Mouse (Mus musculus): Measurements from ENCODE around the gene Mfsd4b1. TPM values are rescaled to one million over a fixed set of nuclear protein-coding genes. Genes with fewer than 3 reads are reported as not detected.

Mfsd4b1 gene
- 0.06 and 0.09 TPM in 2 replicates for polyA plus RNA-seq (2015; fragmentation: Nextera tagmentation; extraction: Ambion mirVana)

GRCm38 (mm10) chr10:40024554-40025428 lies at the start of gene Mfsd4b1:
Gene Mfsd4b1 (minus strand): TSS chr10:40025268.
- Histone ChIP-seq H3K27ac (no peak within 1 kb of the TSS), H3K9me3 (no peaks in the 10 kb centered on the region), H3K27me3 (replicated peaks) (no peaks in the 10 kb centered on the region), H3K4me2 (peak within 1 kb of the TSS; percentile 97), H3K9ac (peak within 1 kb of the TSS; percentile 23; the same call in 1 of the 2 replicates), H3K4me3 (replicated peaks) (peak within 1 kb of the TSS; percentile 63), H3K4me1 (peaks cover 3% of the 10 kb centered on the region; the same call in 1 of the 2 replicates), H3K36me3 (no peaks in the 10 kb centered on the region)
- under 1% methylated on average over 46 of the region's 46 CpGs for WGBS
- peak; percentile 87 for ATAC-seq (ENCODE audit: insufficient read depth, low FRiP score, low read depth)

- H3K4me2 ChIP-seq = no peak overlapping the region
- no peaks in the 10 kb centered on the region for H3K27me3 ChIP-seq (replicated peaks)
- H3K27ac ChIP-seq = no peak overlapping the region
- H3K36me3 ChIP-seq = no peaks in the 10 kb centered on the region
- no peak overlapping the region for H3K4me3 ChIP-seq (replicated peaks)
- H3K9me3 ChIP-seq = no peaks in the 10 kb centered on the region
- ATAC-seq (ENCODE audit: insufficient read depth, low FRiP score, low read depth) = no peak
- H3K9ac ChIP-seq = no peak overlapping the region
- WGBS = 53% methylated on average over 6 of the region's 6 CpGs
- no peaks in the 10 kb centered on the region for H3K4me1 ChIP-seq
Observed at GRCm38 (mm10) chr10:40073608-40074007, 48.5 kb upstream of the Mfsd4b1 start.

DNA sequence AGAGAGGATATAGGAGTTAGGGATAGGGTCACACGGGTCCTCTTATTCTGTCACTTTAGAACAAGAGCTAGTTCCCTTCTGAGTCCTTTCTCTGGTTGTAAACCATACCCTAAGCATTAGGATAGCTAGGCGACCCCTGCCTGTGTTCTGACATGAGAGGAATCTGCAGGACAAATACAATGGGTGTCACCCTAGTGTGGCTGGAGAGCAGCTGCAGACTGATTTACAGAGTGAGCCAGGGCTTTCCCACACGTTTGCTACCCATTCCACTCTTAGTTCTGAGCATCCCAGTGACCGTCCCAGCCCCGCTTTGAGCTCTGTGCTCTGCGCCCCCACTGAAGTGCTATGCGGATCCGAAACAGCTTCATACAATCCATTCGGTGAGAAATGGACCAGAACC lies 45.6 kb upstream of the Mfsd4b1 start:
- ATAC-seq (ENCODE audit: insufficient read depth, low FRiP score, low read depth) = no peak
- WGBS = 75% methylated on average over 9 of the region's 9 CpGs
- H3K4me1 ChIP-seq = no peaks in the 10 kb centered on the region
- no peaks in the 10 kb centered on the region for H3K9me3 ChIP-seq
- no peak overlapping the region for H3K4me3 ChIP-seq (replicated peaks)
- no peaks in the 10 kb centered on the region for H3K27me3 ChIP-seq (replicated peaks)
- H3K36me3 ChIP-seq = no peaks in the 10 kb centered on the region
- H3K9ac ChIP-seq = no peak overlapping the region
- no peak overlapping the region for H3K27ac ChIP-seq
- H3K4me2 ChIP-seq = no peak overlapping the region

GRCm38 (mm10) chr10:40069270-40069669 lies 44.2 kb upstream of the Mfsd4b1 start:
- Histone ChIP-seq H3K36me3 (no peaks in the 10 kb centered on the region), H3K4me2 (no peak overlapping the region), H3K27me3 (replicated peaks) (no peaks in the 10 kb centered on the region), H3K4me1 (no peaks in the 10 kb centered on the region), H3K27ac (peak overlapping the region; percentile 31; the same call in 1 of the 2 replicates), H3K9me3 (no peaks in the 10 kb centered on the region), H3K9ac (no peak overlapping the region), H3K4me3 (replicated peaks) (no peak overlapping the region)
- WGBS = 39% methylated on average over 4 of the region's 4 CpGs
- no peak; the same call in 1 of the 2 replicates for ATAC-seq (ENCODE audit: insufficient read depth, low FRiP score, low read depth)

DNA sequence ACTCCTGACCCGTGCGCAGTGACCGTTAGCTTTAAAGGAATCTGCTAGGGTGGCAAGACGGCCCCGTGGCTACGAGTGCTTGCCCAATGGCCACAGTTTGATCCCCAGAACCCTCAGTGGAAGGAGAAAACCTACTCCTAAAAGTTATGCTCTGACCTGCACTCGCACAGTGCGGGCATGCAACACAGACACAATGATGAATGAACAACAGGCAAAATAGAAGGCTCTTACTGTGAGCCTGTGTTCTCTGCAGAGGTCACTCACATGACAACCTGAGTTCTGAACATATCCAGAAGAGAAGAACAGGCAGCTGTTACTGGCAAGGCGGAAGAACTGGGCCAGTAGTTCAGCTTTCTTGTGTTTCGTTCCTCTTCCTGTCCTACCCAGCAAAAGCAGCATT lies 43.5 kb upstream of the Mfsd4b1 start:
- H3K9me3 ChIP-seq = no peaks in the 10 kb centered on the region
- no peak overlapping the region for H3K4me3 ChIP-seq (replicated peaks)
- no peak overlapping the region for H3K9ac ChIP-seq
- 57% methylated on average over 10 of the region's 10 CpGs for WGBS
- ATAC-seq (ENCODE audit: insufficient read depth, low FRiP score, low read depth) = no peak
- H3K27ac ChIP-seq = peak overlapping the region; percentile 31; the same call in 1 of the 2 replicates
- no peaks in the 10 kb centered on the region for H3K36me3 ChIP-seq
- no peak overlapping the region for H3K4me2 ChIP-seq
- no peaks in the 10 kb centered on the region for H3K4me1 ChIP-seq
- H3K27me3 ChIP-seq (replicated peaks) = no peaks in the 10 kb centered on the region

- no peaks in the 10 kb centered on the region for H3K36me3 ChIP-seq
- H3K27me3 ChIP-seq (replicated peaks) = no peaks in the 10 kb centered on the region
- 60% methylated on average over 1 of the region's 1 CpGs for WGBS
- H3K4me1 ChIP-seq = no peaks in the 10 kb centered on the region
- no peak for ATAC-seq (ENCODE audit: insufficient read depth, low FRiP score, low read depth)
- H3K9ac ChIP-seq = no peak overlapping the region
- H3K4me2 ChIP-seq = no peak overlapping the region
- no peaks in the 10 kb centered on the region for H3K9me3 ChIP-seq
- no peak overlapping the region for H3K27ac ChIP-seq
- H3K4me3 ChIP-seq (replicated peaks) = no peak overlapping the region
Observed at GRCm38 (mm10) chr10:40067529-40067928, 42.5 kb upstream of the Mfsd4b1 start.

GRCm38 (mm10) chr10:40067071-40067470 lies 42.0 kb upstream of the Mfsd4b1 start:
- WGBS = 73% methylated on average over 1 of the region's 1 CpGs
- Histone ChIP-seq H3K27me3 (replicated peaks) (no peaks in the 10 kb centered on the region), H3K27ac (no peak overlapping the region), H3K9me3 (no peaks in the 10 kb centered on the region), H3K4me2 (no peak overlapping the region), H3K4me3 (replicated peaks) (no peak overlapping the region), H3K4me1 (no peaks in the 10 kb centered on the region), H3K9ac (no peak overlapping the region), H3K36me3 (no peaks in the 10 kb centered on the region)
- ATAC-seq (ENCODE audit: insufficient read depth, low FRiP score, low read depth) = no peak

- Histone ChIP-seq H3K9me3 (no peaks in the 10 kb centered on the region), H3K27ac (no peak overlapping the region), H3K27me3 (replicated peaks) (no peaks in the 10 kb centered on the region), H3K4me2 (no peak overlapping the region), H3K36me3 (no peaks in the 10 kb centered on the region), H3K4me3 (replicated peaks) (no peak overlapping the region), H3K9ac (no peak overlapping the region), H3K4me1 (no peaks in the 10 kb centered on the region)
- ATAC-seq (ENCODE audit: insufficient read depth, low FRiP score, low read depth) = no peak
- 72% methylated on average over 3 of the region's 3 CpGs for WGBS
Observed at GRCm38 (mm10) chr10:40065357-40065756, 40.3 kb upstream of the Mfsd4b1 start.

GRCm38 (mm10) chr10:40063291-40063890 lies 38.3 kb upstream of the Mfsd4b1 start:
- ATAC-seq (ENCODE audit: insufficient read depth, low FRiP score, low read depth) = no peak

GRCm38 (mm10) chr10:40062812-40063211 lies 37.7 kb upstream of the Mfsd4b1 start:
- H3K27me3 ChIP-seq (replicated peaks) = no peaks in the 10 kb centered on the region
- WGBS = 53% methylated on average over 6 of the region's 6 CpGs
- H3K27ac ChIP-seq = no peak overlapping the region
- H3K4me1 ChIP-seq = no peaks in the 10 kb centered on the region
- no peak overlapping the region for H3K4me2 ChIP-seq
- H3K4me3 ChIP-seq (replicated peaks) = no peak overlapping the region
- no peaks in the 10 kb centered on the region for H3K36me3 ChIP-seq
- no peaks in the 10 kb centered on the region for H3K9me3 ChIP-seq
- no peak overlapping the region for H3K9ac ChIP-seq
- ATAC-seq (ENCODE audit: insufficient read depth, low FRiP score, low read depth) = no peak

More at GRCm38 (mm10) chr10:40063291-40063890, 38.3 kb upstream of the Mfsd4b1 start:
- Histone ChIP-seq H3K27me3 (replicated peaks) (no peaks in the 10 kb centered on the region), H3K4me1 (no peaks in the 10 kb centered on the region), H3K4me2 (no peak overlapping the region), H3K36me3 (no peaks in the 10 kb centered on the region), H3K27ac (no peak overlapping the region; the same call in 1 of the 2 replicates), H3K4me3 (replicated peaks) (no peak overlapping the region), H3K9me3 (no peaks in the 10 kb centered on the region), H3K9ac (no peak overlapping the region)
- 35% methylated on average over 5 of the region's 5 CpGs for WGBS

GRCm38 (mm10) chr10:40061926-40062325 lies 36.9 kb upstream of the Mfsd4b1 start:
- ATAC-seq (ENCODE audit: insufficient read depth, low FRiP score, low read depth) = no peak
- Histone ChIP-seq H3K9ac (no peak overlapping the region), H3K4me3 (replicated peaks) (no peak overlapping the region), H3K27ac (no peak overlapping the region), H3K9me3 (no peaks in the 10 kb centered on the region), H3K27me3 (replicated peaks) (no peaks in the 10 kb centered on the region), H3K4me1 (no peaks in the 10 kb centered on the region), H3K36me3 (no peaks in the 10 kb centered on the region), H3K4me2 (no peak overlapping the region)
- 80% methylated on average over 5 of the region's 5 CpGs for WGBS

DNA sequence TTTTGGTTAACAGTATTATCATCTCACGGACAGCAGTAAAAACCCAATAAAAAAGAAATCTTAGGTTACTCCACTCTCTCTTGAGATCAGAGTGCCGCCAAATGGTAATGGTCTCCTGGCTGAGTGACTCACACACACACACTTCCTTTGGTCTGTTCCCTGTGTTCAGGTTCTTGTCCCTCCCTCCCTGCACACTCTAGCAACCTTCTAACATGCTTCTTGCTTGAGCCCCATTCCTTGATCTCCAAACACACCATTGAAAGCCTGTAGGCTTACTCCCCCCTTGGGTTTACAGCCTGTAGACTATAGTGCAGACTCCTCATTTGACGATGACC lies 33.7 kb upstream of the Mfsd4b1 start:
- no peak overlapping the region for H3K4me2 ChIP-seq
- no peak overlapping the region for H3K27ac ChIP-seq
- no peak overlapping the region for H3K9ac ChIP-seq
- H3K4me1 ChIP-seq = no peaks in the 10 kb centered on the region
- H3K4me3 ChIP-seq (replicated peaks) = no peak overlapping the region
- no peaks in the 10 kb centered on the region for H3K27me3 ChIP-seq (replicated peaks)
- H3K9me3 ChIP-seq = no peaks in the 10 kb centered on the region
- ATAC-seq (ENCODE audit: insufficient read depth, low FRiP score, low read depth) = no peak
- H3K36me3 ChIP-seq = no peaks in the 10 kb centered on the region
- 79% methylated on average over 3 of the region's 3 CpGs for WGBS
